Mouse (Mus musculus): ENCODE data around the gene Sowaha. TPM values are rescaled to one million over a fixed set of nuclear protein-coding genes. Genes with fewer than 3 reads are reported as not detected.

Gene Sowaha
- total RNA-seq, 1 experiment = 0.13 TPM

DNA sequence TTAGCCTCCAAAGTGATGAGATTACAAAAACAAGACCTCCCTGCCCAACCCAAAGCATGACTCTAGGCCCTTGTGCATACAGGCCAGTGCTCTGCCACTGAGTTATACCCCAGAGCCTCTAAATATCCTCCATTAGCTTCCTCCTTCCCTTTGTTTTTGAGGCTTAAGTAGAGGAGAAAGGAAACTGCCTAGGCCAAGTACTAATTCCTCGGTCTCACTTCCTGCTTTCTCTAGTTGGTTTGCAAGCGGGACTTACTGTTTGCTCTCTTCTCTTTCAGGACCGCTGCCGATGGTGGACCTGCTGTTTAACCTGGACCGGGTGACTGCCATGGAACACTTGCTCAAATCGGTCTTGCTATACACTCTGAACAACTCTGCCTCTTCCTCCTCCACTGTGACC lies 43.7 kb downstream of the Sowaha start:
- Histone ChIP-seq H3K4me1 (ENCODE audit: control insufficient read depth in 2 of 2, insufficient read depth in 2 of 2, low read length in 2 of 2, poor library complexity in 1 of 2) (peaks cover 0 to 13% of the 10 kb centered on the region in 2 experiments; a peak in 3 of 4 replicates), H3K9me3 (ENCODE audit: control insufficient read depth, insufficient read depth, low read depth, low read length) (no peaks in the 10 kb centered on the region), H3K9ac (ENCODE audit: insufficient read depth, low read depth, low read length, poor library complexity, severe bottlenecking) (no peak overlapping the region), H3K4me3 (ENCODE audit: insufficient read depth in 1 of 2, low read depth in 1 of 2, low read length in 2 of 2, poor library complexity in 1 of 2, severe bottlenecking in 1 of 2) (no peak overlapping the region), H3K27ac (ENCODE audit: insufficient read depth, low read depth, low read length, poor library complexity, severe bottlenecking) (no peak overlapping the region), H3K36me3 (ENCODE audit: control insufficient read depth, insufficient read depth, low read length, poor library complexity, severe bottlenecking) (no peaks in the 10 kb centered on the region)
- in situ Hi-C loops (cut with MboI; ENCODE audit: low sequenced_read_pairs in 2 of 2, unreplicated experiment in 2 of 2) = no loop called here
- TF ChIP-seq ZNF384 (IDR thresholded peaks at IDR 0.05; ENCODE audit: low read depth, low read length) = no peak
- no peak for TF ChIP-seq HCFC1 (IDR thresholded peaks at IDR 0.05; ENCODE audit: borderline replicate concordance, insufficient read depth, low read length)
- TF ChIP-seq CHD2 (IDR thresholded peaks at IDR 0.05; ENCODE audit: low read depth, low read length) = no peak
- no peak for TF ChIP-seq ZC3H11A (IDR thresholded peaks at IDR 0.05; ENCODE audit: borderline replicate concordance, low read depth, low read length)
- TF ChIP-seq MAFK (IDR thresholded peaks at IDR 0.05; ENCODE audit: insufficient read depth, low read depth, low read length) = no peak
- no peak for DNase-seq (ENCODE audit: low read depth, low spot score)

DNA sequence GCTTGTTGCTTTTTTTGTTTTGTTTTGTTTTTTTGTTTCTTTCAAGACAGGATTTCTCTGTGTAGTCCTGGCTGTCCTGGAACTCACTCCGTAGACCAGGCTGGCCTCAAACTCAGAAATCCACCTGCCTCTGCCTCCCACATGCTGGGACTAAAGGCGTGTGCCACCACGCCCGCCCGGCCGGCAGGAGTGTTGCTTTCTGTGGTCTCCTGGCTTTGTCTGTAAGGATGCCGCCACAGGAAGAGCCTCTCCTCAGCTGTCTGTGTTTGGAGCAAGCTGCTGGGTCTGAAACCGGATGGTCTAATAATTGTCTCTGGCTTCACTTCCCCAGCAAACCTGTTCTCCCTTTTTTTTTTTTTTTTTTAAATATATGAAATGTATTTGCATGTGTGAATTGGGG lies 44.6 kb downstream of the Sowaha start:
- Histone ChIP-seq H3K9ac (ENCODE audit: insufficient read depth, low read depth, low read length, poor library complexity, severe bottlenecking) (no peak overlapping the region), H3K27ac (ENCODE audit: insufficient read depth, low read depth, low read length, poor library complexity, severe bottlenecking) (no peak overlapping the region), H3K36me3 (ENCODE audit: control insufficient read depth, insufficient read depth, low read length, poor library complexity, severe bottlenecking) (no peaks in the 10 kb centered on the region), H3K4me3 (ENCODE audit: insufficient read depth in 1 of 2, low read depth in 1 of 2, low read length in 2 of 2, poor library complexity in 1 of 2, severe bottlenecking in 1 of 2) (no peak overlapping the region), H3K9me3 (ENCODE audit: control insufficient read depth, insufficient read depth, low read depth, low read length) (no peaks in the 10 kb centered on the region), H3K4me1 (ENCODE audit: control insufficient read depth in 2 of 2, insufficient read depth in 2 of 2, low read length in 2 of 2, poor library complexity in 1 of 2) (peaks cover 0 to 13% of the 10 kb centered on the region in 2 experiments; a peak in 3 of 4 replicates)
- TF ChIP-seq HCFC1 (IDR thresholded peaks at IDR 0.05; ENCODE audit: borderline replicate concordance, insufficient read depth, low read length) = no peak
- no peak for DNase-seq (ENCODE audit: low read depth, low spot score)
- in situ Hi-C loops (cut with MboI; ENCODE audit: low sequenced_read_pairs in 2 of 2, unreplicated experiment in 2 of 2) = no loop called here

DNA sequence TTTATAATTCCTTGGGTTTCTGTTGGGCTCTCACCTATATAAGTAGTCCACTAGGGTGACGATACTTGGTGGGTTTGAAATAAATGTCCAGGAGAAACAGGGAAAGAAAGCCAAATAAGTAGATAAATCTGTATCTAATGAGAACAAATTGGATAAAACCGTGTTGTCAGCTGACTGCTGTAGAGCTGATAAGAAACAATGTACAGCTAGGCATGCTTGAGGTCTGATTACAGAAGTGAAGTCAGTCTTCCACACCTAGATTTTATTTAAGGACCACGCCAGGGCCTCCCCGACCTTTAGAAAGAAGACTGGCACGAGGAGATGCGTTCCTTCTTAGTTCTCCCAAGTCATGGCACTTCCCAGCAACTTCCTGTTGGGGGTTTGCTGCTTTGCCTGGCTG lies 47.0 kb downstream of the Sowaha start:
- Histone ChIP-seq H3K27ac (ENCODE audit: insufficient read depth, low read depth, low read length, poor library complexity, severe bottlenecking) (no peak overlapping the region), H3K36me3 (ENCODE audit: control insufficient read depth, insufficient read depth, low read length, poor library complexity, severe bottlenecking) (peaks cover 5% of the 10 kb centered on the region), H3K4me3 (ENCODE audit: insufficient read depth in 1 of 2, low read depth in 1 of 2, low read length in 2 of 2, poor library complexity in 1 of 2, severe bottlenecking in 1 of 2) (no peak overlapping the region), H3K4me1 (ENCODE audit: control insufficient read depth in 2 of 2, insufficient read depth in 2 of 2, low read length in 2 of 2, poor library complexity in 1 of 2) (peaks cover 0 to 15% of the 10 kb centered on the region in 2 experiments; a peak in 3 of 4 replicates), H3K9me3 (ENCODE audit: control insufficient read depth, insufficient read depth, low read depth, low read length) (no peaks in the 10 kb centered on the region), H3K9ac (ENCODE audit: insufficient read depth, low read depth, low read length, poor library complexity, severe bottlenecking) (no peak overlapping the region)
- no peak for DNase-seq (ENCODE audit: low read depth, low spot score)
- TF ChIP-seq ZNF384 (IDR thresholded peaks at IDR 0.05; ENCODE audit: low read depth, low read length) (no peak), HCFC1 (IDR thresholded peaks at IDR 0.05; ENCODE audit: borderline replicate concordance, insufficient read depth, low read length) (no peak)
- in situ Hi-C loops (cut with MboI; ENCODE audit: low sequenced_read_pairs in 2 of 2, unreplicated experiment in 2 of 2) = no loop called here

DNA sequence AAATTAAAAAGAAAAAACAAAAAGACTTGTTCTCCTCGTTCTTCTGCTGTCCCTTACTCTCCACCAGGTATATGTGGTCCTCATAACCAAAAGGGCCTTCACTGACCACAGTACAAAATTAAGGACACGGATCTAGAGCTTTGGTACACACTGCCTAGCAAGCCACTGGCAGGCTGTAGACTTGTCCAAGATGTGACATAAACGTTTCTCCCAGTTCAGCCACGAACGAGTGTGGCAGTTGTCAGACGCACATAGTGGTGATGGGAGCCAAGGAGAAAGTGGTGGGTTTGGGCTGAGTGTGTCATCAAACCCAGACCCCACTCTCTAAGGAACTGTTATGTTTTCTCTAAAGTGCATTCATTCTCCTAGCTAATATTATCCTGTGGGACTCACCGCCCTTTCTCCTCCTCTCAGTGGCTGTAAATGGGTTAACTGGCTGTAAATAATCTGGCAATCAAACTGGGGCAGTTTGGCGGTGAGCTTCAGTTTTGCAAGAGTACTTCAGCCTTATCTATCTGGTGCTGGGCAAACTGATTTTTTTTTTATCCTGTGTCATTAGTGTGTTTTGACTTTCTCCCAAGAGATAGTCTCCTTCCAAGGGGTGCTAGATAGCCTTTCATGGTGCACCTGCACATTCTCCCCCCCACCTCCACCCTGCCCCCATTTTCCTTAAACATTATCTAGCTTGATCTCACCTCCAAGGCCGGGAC lies 48.6 kb downstream of the Sowaha start:
- Histone ChIP-seq H3K9me3 (ENCODE audit: control insufficient read depth, insufficient read depth, low read depth, low read length) (no peaks in the 10 kb centered on the region), H3K9ac (ENCODE audit: insufficient read depth, low read depth, low read length, poor library complexity, severe bottlenecking) (peak overlapping the region; percentile 0; the same call in 1 of the 2 replicates), H3K4me1 (ENCODE audit: control insufficient read depth in 2 of 2, insufficient read depth in 2 of 2, low read length in 2 of 2, poor library complexity in 1 of 2) (peaks cover 0 to 11% of the 10 kb centered on the region in 2 experiments; a peak in 3 of 4 replicates), H3K27ac (ENCODE audit: insufficient read depth, low read depth, low read length, poor library complexity, severe bottlenecking) (no peak overlapping the region; the same call in 1 of the 2 replicates), H3K4me3 (ENCODE audit: insufficient read depth in 1 of 2, low read depth in 1 of 2, low read length in 2 of 2, poor library complexity in 1 of 2, severe bottlenecking in 1 of 2) (peak overlapping the region; percentile 46 to 72), H3K36me3 (ENCODE audit: control insufficient read depth, insufficient read depth, low read length, poor library complexity, severe bottlenecking) (peaks cover 5% of the 10 kb centered on the region)
- in situ Hi-C loops (cut with MboI; ENCODE audit: low sequenced_read_pairs in 2 of 2, unreplicated experiment in 2 of 2) = no loop called here
- no peak for DNase-seq (ENCODE audit: low read depth, low spot score)
- TF ChIP-seq CHD2 (IDR thresholded peaks at IDR 0.05; ENCODE audit: low read depth, low read length) = no peak
- TF ChIP-seq HCFC1 (IDR thresholded peaks at IDR 0.05; ENCODE audit: borderline replicate concordance, insufficient read depth, low read length) = no peak
- TF ChIP-seq ZC3H11A (IDR thresholded peaks at IDR 0.05; ENCODE audit: borderline replicate concordance, low read depth, low read length) = no peak
- TF ChIP-seq ZNF384 (IDR thresholded peaks at IDR 0.05; ENCODE audit: low read depth, low read length) = no peak
- no peak for TF ChIP-seq MAFK (IDR thresholded peaks at IDR 0.05; ENCODE audit: insufficient read depth, low read depth, low read length)

Data from ES-E14 (cell line).